Comparison of ENCODE assay signal across 30 mouse cellular contexts in the genomic region with DNA sequence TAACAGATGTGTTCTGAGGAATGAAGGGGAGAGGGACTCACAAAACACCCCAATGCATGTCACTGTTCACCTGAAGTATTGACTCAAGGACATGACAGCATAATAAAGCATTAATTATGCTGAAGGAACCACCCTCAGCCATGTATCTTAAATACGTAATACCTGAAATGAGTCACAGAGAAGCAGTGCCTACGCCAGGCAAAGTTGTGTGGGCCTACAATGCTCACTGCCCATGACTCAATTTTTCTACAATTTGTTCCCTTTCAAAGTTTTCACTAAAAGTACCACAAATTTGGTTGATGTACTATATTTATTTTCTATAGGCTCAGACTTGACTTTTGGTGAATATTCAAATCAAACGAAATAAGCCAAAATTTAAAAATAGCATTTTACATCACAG.
"Had no signal": no experiment of that assay in that cellular context is flagged by ENCODE, and none has a peak within 500 bp of the region (broad histone marks: within the 10 kb centered on the region; RNA-seq: fewer than 3 reads in every experiment).

No protein-coding gene starts in this region.

- H3K9ac ChIP-seq: embryonic facial prominence, embryonic 12.5 days; embryonic facial prominence, embryonic 13.5 days; embryonic facial prominence, embryonic 15.5 days; forebrain, embryonic 12.5 days; forebrain, embryonic 13.5 days; forebrain, embryonic 15.5 days; forebrain, postnatal 0 days; heart, embryonic 12.5 days; heart, embryonic 13.5 days had no signal

- H3K4me2 ChIP-seq: embryonic facial prominence, embryonic 12.5 days; embryonic facial prominence, embryonic 13.5 days; embryonic facial prominence, embryonic 15.5 days; forebrain, embryonic 12.5 days; forebrain, embryonic 13.5 days; forebrain, embryonic 15.5 days; heart, embryonic 12.5 days; heart, embryonic 13.5 days had no signal

- ATAC-seq: forebrain, embryonic 13.5 days; forebrain, embryonic 14.5 days; forebrain, embryonic 15.5 days; forebrain, embryonic 16.5 days; forebrain, postnatal 0 days had no signal

- H3K4me1 ChIP-seq: embryonic facial prominence, embryonic 10.5 days; embryonic facial prominence, embryonic 12.5 days; embryonic facial prominence, embryonic 13.5 days; embryonic facial prominence, embryonic 15.5 days; forebrain, embryonic 10.5 days; forebrain, embryonic 12.5 days; forebrain, embryonic 13.5 days; forebrain, embryonic 15.5 days; heart, embryonic 10.5 days; heart, embryonic 12.5 days; heart, embryonic 13.5 days had no signal

- H3K36me3 ChIP-seq: embryonic facial prominence, embryonic 10.5 days; embryonic facial prominence, embryonic 12.5 days; embryonic facial prominence, embryonic 13.5 days; embryonic facial prominence, embryonic 15.5 days; forebrain, embryonic 10.5 days; forebrain, embryonic 12.5 days; forebrain, embryonic 15.5 days; heart, embryonic 10.5 days; heart, embryonic 12.5 days; heart, embryonic 13.5 days had no signal

- DNase-seq: cerebellum, adult 2 months; cerebellum, adult 8-10 months; cerebellum, adult 9-11 months; cerebellum, postnatal 10 days; cerebellum, postnatal 14 days; cerebellum, postnatal 25 days; cerebellum, postnatal 36 days; embryo, embryonic 11 days; forebrain, postnatal 0 days; gastrocnemius, adult 2 months; gastrocnemius, postnatal 10 days; gastrocnemius, postnatal 14 days; gastrocnemius, postnatal 25 days; gastrocnemius, postnatal 36 days; heart, adult 18-20 months; heart, adult 2 months had no signal

- H3K27me3 ChIP-seq: embryonic facial prominence, embryonic 12.5 days; embryonic facial prominence, embryonic 13.5 days; embryonic facial prominence, embryonic 15.5 days; forebrain, embryonic 12.5 days; forebrain, embryonic 13.5 days; forebrain, embryonic 15.5 days; heart, embryonic 12.5 days; heart, embryonic 13.5 days had no signal

- H3K4me3 ChIP-seq: embryonic facial prominence, embryonic 10.5 days; embryonic facial prominence, embryonic 12.5 days; embryonic facial prominence, embryonic 13.5 days; embryonic facial prominence, embryonic 15.5 days; erythroblast, embryonic 14.5 days; forebrain, embryonic 10.5 days; forebrain, embryonic 12.5 days; forebrain, embryonic 13.5 days; forebrain, embryonic 15.5 days; gastrocnemius, adult 2 months; heart, adult 2 months; heart, embryonic 10.5 days; heart, embryonic 12.5 days; heart, embryonic 13.5 days had no signal

- H3K27ac ChIP-seq: embryonic facial prominence, embryonic 10.5 days; embryonic facial prominence, embryonic 12.5 days; embryonic facial prominence, embryonic 13.5 days; embryonic facial prominence, embryonic 15.5 days; forebrain, embryonic 10.5 days; forebrain, embryonic 12.5 days; forebrain, embryonic 13.5 days; forebrain, embryonic 15.5 days; gastrocnemius, adult 2 months; heart, adult 2 months; heart, embryonic 10.5 days; heart, embryonic 13.5 days had no signal

- H3K9me3 ChIP-seq: embryonic facial prominence, embryonic 10.5 days; embryonic facial prominence, embryonic 12.5 days; embryonic facial prominence, embryonic 13.5 days; embryonic facial prominence, embryonic 15.5 days; forebrain, embryonic 10.5 days; forebrain, embryonic 12.5 days; forebrain, embryonic 13.5 days; forebrain, embryonic 15.5 days; heart, embryonic 10.5 days; heart, embryonic 12.5 days; heart, embryonic 13.5 days had no signal
